Mouse (Mus musculus): ENCODE measurements around the gene Depdc7. TPM values are rescaled to one million over a fixed set of nuclear protein-coding genes. Genes with fewer than 3 reads are reported as not detected.

The Depdc7 gene
- polyA plus RNA-seq, 1 experiment = 2.0 TPM

GRCm38 (mm10) chr2:104690720-104691119, 52.0 kb downstream of the Depdc7 start:
- TF ChIP-seq GATA1 (IDR thresholded peaks at IDR 0.05; ENCODE audit: low read length) = no peak

- no peak for TF ChIP-seq GATA1 (IDR thresholded peaks at IDR 0.05; ENCODE audit: low read length)
Observed at GRCm38 (mm10) chr2:104688724-104689123, 54.0 kb downstream of the Depdc7 start.

GRCm38 (mm10) chr2:104688321-104688720, 54.4 kb downstream of the Depdc7 start:
- no peak for TF ChIP-seq GATA1 (IDR thresholded peaks at IDR 0.05; ENCODE audit: low read length)

- TF ChIP-seq GATA1 (IDR thresholded peaks at IDR 0.05; ENCODE audit: low read length) = no peak
Observed at GRCm38 (mm10) chr2:104687261-104687660, 55.4 kb downstream of the Depdc7 start.

- no peak for TF ChIP-seq GATA1 (IDR thresholded peaks at IDR 0.05; ENCODE audit: low read length)
Observed at GRCm38 (mm10) chr2:104685418-104685817, 57.3 kb downstream of the Depdc7 start.

GRCm38 (mm10) chr2:104684771-104685170, 57.9 kb downstream of the Depdc7 start:
- no peak for TF ChIP-seq GATA1 (IDR thresholded peaks at IDR 0.05; ENCODE audit: low read length)

GRCm38 (mm10) chr2:104677326-104677725, 65.4 kb downstream of the Depdc7 start:
- TF ChIP-seq GATA1 (IDR thresholded peaks at IDR 0.05; ENCODE audit: low read length) = no peak

Other genes starting within 250 kb of the Depdc7 start
- gene Hipk3, start 248.4 kb downstream of the Depdc7 start, polyA plus RNA-seq (2012) = 10.1 and 11.1 TPM in 2 replicates
- 4.0 and 7.1 TPM in 2 replicates for gene Cstf3, start 152.4 kb downstream of the Depdc7 start, polyA plus RNA-seq (2012)
- 9.5 and 11.1 TPM in 2 replicates for gene Tcp11l1, start 30.7 kb downstream of the Depdc7 start, polyA plus RNA-seq (2012)
- gene Pin1rt1, start 26.5 kb downstream of the Depdc7 start, polyA plus RNA-seq (2012) = not detected in 2 replicates
- gene Qser1, start 73.9 kb upstream of the Depdc7 start, polyA plus RNA-seq (2012) = 2.3 and 2.9 TPM in 2 replicates
- not detected in 2 replicates for gene Prrg4, start 107.0 kb upstream of the Depdc7 start, polyA plus RNA-seq (2012)
- gene Ccdc73, start 124.9 kb upstream of the Depdc7 start, polyA plus RNA-seq (2012) = 0.43 TPM in 1 of 2 replicates, not detected in the other

Data from G1E-ER4 (cell line).